Mouse (Mus musculus) heart, embryonic 14.5 days (tissue): ENCODE measurements at regions not wholly inside any gene's neighbourhood (a gene's known extent, or its start where the extent isn't known, plus 50 kb on each side); places are given as distances from the start of the nearest gene placed in this dataset.

Source experiments
- ATAC-seq: fragments of 200-750 bp; cut with Nextera tagmentation; 2 replicates; pipeline ENCODE4 v1.8.0; 2017; ENCODE audit warnings: low read depth, moderate TSS enrichment; ENCODE audit not compliant: insufficient number of reproducible peaks, insufficient read depth, low FRiP score
- H3K27ac ChIP-seq, 2 experiments: fragments of 200-500 bp in 1 of 2; fragments of 300-500 bp in 1 of 2; sonication (generic) in 1 of 2; replicated peaks in 1 of 2; 2 replicates each; pipeline ENCODE4 v1.5.1; 2012 to 2014; ENCODE audit warnings: low read depth in 2 of 2, low read length in 2 of 2, control low read depth in 1 of 2, mild to moderate bottlenecking in 1 of 2, mixed read lengths in 1 of 2; ENCODE audit not compliant: control insufficient read depth in 1 of 2, insufficient read depth in 1 of 2
- H3K27me3 ChIP-seq: fragments of 300-500 bp; sonication (generic); 2 replicates; pipeline ENCODE4 v1.6.1; 2014; ENCODE audit warnings: mild to moderate bottlenecking, low read length, control low read depth; ENCODE audit not compliant: control insufficient read depth, insufficient read depth
- H3K36me3 ChIP-seq: fragments of 300-500 bp; sonication (generic); 2 replicates; pipeline ENCODE4 v1.6.1; 2014; ENCODE audit warnings: mild to moderate bottlenecking, control low read depth, low read length, mixed read lengths; ENCODE audit not compliant: control insufficient read depth, insufficient read depth
- H3K4me1 ChIP-seq, 2 experiments: fragments of 200-500 bp in 1 of 2; fragments of 300-500 bp in 1 of 2; sonication (generic) in 1 of 2; 2 replicates each; pipeline ENCODE4 v1.6.1; 2012 to 2014; ENCODE audit warnings: low read length in 2 of 2, control low read depth in 1 of 2, mixed read lengths in 1 of 2; ENCODE audit not compliant: control insufficient read depth in 2 of 2, insufficient read depth in 2 of 2
- H3K4me2 ChIP-seq: fragments of 300-500 bp; sonication (generic); 2 replicates; pipeline ENCODE4 v1.6.1; 2014; ENCODE audit warnings: mild to moderate bottlenecking, low read length
- H3K4me3 ChIP-seq, 2 experiments: fragments of 200-500 bp in 1 of 2; fragments of 300-500 bp in 1 of 2; sonication (generic) in 1 of 2; 2 replicates each; pipeline ENCODE4 v1.5.1; 2012 to 2014; ENCODE audit warnings: low read length in 2 of 2, mild to moderate bottlenecking in 2 of 2, control low read depth in 1 of 2, low read depth in 1 of 2, moderate library complexity in 1 of 2; ENCODE audit not compliant: control insufficient read depth in 1 of 2, insufficient read depth in 1 of 2
- H3K9ac ChIP-seq: fragments of 300-500 bp; sonication (generic); 2 replicates; pipeline ENCODE4 v1.6.1; 2014; ENCODE audit warnings: mild to moderate bottlenecking, low read length
- H3K9me3 ChIP-seq: fragments of 300-500 bp; sonication (generic); 2 replicates; pipeline ENCODE4 v1.6.1; 2016; ENCODE audit warnings: low read length, control low read depth; ENCODE audit not compliant: control insufficient read depth
- WGBS: fragments of 180-500 bp; shearing (Covaris S2); extraction: QIAGEN DNeasy Blood & Tissue Kit; methylation state at CpG from one replicate; pipeline ENCODE4 v1.1.7; 2014; 5-methylcytosine and 5-hydroxymethylcytosine counted together

- no peaks in the 10 kb centered on the region for H3K27me3 ChIP-seq
- no peak overlapping the region for H3K4me2 ChIP-seq
- H3K36me3 ChIP-seq: no peaks in the 10 kb centered on the region
- H3K9ac ChIP-seq: no peak overlapping the region
- WGBS: 52% methylated on average over 4 of the region's 4 CpGs
- H3K4me3 ChIP-seq: no peak overlapping the region
- no peak for ATAC-seq
- no peak overlapping the region for H3K27ac ChIP-seq
- H3K4me1 ChIP-seq: peaks cover 0 to 7% of the 10 kb centered on the region in 2 experiments; a peak in 1 of 4 replicates
- H3K9me3 ChIP-seq: no peaks in the 10 kb centered on the region
These were observed 75.6 kb upstream of the Dlx6 start for GRCm38 (mm10) chr6:6787490-6787889.

GRCm38 (mm10) chr6:6794320-6795018 lies 68.7 kb upstream of the Dlx6 start:
- 48% methylated on average over 6 of the region's 6 CpGs for whole genome bisulfite sequencing
- H3K27ac ChIP-seq: no peak overlapping the region
- no peak; the same call in 1 of the 2 replicates for ATAC-seq
- no peaks in the 10 kb centered on the region for H3K9me3 ChIP-seq
- H3K4me2 ChIP-seq: no peak overlapping the region
- no peak overlapping the region for H3K4me3 ChIP-seq
- H3K27me3 ChIP-seq: no peaks in the 10 kb centered on the region
- H3K4me1 ChIP-seq: peaks cover 0 to 2% of the 10 kb centered on the region in 2 experiments; a peak in 2 of 4 replicates
- H3K36me3 ChIP-seq: no peaks in the 10 kb centered on the region
- H3K9ac ChIP-seq: no peak overlapping the region

GRCm38 (mm10) chr6:6800377-6800776 lies 62.8 kb upstream of the Dlx6 start:
- Histone ChIP-seq H3K9ac (no peak overlapping the region), H3K9me3 (no peaks in the 10 kb centered on the region), H3K27me3 (no peaks in the 10 kb centered on the region), H3K4me2 (no peak overlapping the region), H3K4me3 (no peak overlapping the region), H3K36me3 (no peaks in the 10 kb centered on the region), H3K4me1 (no peaks in the 10 kb centered on the region), H3K27ac (no peak overlapping the region)
- ATAC-seq: no peak
- WGBS: 80% methylated on average over 2 of the region's 2 CpGs

GRCm38 (mm10) chr6:6801563-6802259 lies 61.4 kb upstream of the Dlx6 start:
- no peaks in the 10 kb centered on the region for H3K27me3 ChIP-seq
- ATAC-seq: no peak
- 75% methylated on average over 15 of the region's 15 CpGs for whole genome bisulfite sequencing

More at GRCm38 (mm10) chr6:6801563-6802259, 61.4 kb upstream of the Dlx6 start:
- Histone ChIP-seq H3K4me3 (no peak overlapping the region), H3K9me3 (no peaks in the 10 kb centered on the region), H3K9ac (no peak overlapping the region), H3K36me3 (no peaks in the 10 kb centered on the region), H3K4me2 (no peak overlapping the region), H3K27ac (no peak overlapping the region), H3K4me1 (no peaks in the 10 kb centered on the region)
